Mouse (Mus musculus): ENCODE results near the gene Mical2. TPM values are rescaled to one million over a fixed set of nuclear protein-coding genes. Genes with fewer than 3 reads are reported as not detected.

The Mical2 gene
- total RNA-seq, 4 experiments from 2014 or later: 370 to 442 (median 419) TPM

DNA sequence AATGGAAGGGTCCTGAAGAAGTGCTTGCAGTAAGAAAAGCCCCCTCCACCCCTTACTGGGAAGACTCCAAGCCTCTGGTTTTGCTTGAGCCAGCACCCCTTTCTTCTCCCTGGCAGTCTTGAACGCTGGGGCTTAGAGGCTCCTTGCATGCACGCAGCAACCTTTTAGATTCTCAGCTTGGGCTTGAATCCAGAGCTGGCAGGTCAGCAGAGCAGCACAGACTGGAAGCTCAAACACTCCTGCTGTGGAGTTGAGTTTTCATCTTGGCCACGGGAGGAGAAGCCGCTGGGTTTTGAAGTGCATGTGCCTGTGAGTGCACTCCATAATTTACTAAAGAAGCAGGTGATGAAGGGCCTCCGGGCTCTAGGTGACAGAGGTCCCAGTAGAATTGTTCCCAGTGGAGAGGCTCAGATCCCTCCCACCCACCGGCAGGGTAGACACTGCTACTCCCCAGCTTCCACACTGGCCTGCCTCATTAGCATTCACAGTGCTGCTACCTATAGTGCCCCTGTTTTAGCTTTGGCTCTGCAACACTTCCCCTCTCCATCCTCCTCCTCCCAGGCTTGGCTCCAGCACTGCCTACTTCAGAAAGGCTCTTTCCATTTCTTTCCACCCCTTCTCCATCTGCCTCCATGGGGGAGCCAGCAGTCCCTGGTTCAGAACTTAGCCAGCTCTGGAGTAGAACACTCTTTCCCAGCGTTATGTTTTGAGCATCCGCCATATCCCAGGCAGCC, 15.7 kb downstream of the Mical2 start:
- peak in 1 of 2 experiments; percentile 84 for DNase-seq (ENCODE audit: low spot score in 2 of 2)

DNA sequence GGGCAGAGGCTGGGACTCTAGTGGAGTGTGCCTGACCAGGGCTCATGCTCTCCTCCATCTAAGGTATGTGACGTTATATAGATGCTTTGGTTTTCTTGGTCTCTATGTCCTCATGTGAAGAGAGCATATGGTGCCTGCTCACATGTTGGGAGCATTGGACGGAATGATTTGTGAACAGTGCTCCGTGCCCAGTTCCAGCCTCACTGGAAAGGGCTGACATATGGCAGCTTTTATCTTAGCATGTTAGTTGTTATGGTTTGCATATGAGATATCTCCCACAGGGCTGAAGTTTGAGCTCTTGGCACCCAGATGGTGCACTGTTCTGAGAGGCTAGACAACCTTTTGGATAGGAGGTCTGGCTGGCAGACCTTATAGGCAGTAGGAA, 16.3 kb downstream of the Mical2 start:
- DNase-seq (ENCODE audit: low spot score in 2 of 2): no peak

DNA sequence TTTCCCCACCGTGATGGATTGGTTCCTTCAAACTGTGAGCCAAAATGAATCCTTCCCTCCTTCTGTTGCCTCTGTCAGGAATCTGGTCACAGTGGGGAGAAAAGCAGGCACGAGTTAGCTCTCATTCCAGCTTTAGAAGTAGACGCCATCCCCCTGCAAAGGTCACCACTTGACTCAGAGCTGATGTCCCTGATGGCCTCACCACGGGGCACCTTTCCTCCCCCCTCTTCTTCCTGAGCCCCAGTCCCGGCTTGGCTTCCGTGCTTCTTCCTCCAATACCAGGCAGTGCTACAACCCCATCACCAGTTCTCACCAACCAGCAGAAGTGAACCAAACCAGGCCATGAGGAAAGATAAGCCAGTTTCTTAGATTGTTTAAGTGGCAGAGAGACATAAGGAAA, 16.9 kb downstream of the Mical2 start:
- no peak for DNase-seq (ENCODE audit: low spot score in 2 of 2)

DNA sequence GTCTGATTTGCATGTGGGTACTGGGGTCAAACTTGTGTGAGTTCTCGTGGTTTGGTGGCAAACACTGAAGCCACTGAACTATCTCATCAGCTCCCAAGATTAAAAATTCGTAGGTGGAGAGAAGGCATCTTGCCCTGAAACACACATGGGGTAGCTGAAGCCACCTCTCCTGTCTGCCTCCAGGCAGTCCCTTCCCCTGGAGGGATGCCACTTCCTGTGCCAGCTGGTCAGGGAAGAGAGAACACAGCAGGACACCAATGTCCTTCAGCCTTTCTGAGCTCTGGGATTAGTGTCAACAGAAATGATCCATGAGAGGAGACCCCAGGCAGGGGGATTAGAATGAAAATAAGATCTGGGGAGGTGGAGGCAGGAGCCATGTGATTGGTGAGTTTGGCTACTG, 18.4 kb downstream of the Mical2 start:
- DNase-seq (ENCODE audit: low spot score in 2 of 2): no peak

DNA sequence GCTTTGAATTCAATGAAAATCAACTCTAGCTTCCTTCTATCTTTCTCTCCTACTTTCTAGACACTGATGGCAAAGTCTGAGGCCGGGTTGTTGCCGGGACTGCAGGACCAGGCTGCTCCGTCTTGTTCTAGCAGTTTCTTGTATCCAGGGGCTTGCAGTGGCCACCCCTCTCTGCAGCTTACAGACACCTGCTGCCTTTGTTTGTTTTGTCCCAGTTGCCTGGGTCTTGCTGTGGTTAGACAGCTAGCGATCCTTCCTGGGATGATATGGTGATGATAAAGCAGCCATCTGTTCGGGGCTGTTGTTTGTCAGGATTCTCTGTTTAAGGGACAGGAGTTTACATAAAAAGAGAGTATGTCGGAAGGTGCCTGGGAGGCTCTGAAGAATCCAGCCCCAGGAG, 19.0 kb downstream of the Mical2 start:
- no peak for DNase-seq (ENCODE audit: low spot score in 2 of 2)

DNA sequence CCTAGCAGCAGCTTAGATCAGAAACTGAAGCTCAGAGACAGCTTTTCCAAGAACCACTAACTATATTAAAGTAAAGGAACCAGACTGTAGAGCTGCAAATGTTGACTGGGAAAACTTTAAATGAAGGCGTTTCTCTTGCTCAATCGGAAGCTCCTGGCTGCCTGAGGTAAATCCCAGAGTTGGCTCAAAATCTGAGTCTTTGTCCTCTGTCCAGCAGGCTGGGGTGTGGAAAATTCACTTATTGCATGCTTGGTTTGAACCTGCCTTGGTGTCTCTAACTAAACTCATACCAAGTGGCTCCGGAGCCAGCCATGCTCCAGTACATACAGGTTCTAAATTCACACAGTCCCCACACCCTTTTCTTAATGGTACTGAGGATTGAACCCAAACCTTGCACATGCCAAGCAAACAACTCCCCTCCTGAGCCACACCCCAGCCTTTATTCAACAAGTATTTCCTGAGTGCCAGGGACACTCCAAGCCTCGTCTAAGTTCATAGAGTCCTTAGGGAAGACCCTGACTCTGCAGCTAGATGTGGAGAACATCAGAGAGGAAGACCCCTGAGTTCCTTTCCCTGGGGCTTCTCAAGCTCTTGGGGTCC, 20.3 kb downstream of the Mical2 start:
- no peak for DNase-seq (ENCODE audit: low spot score in 2 of 2)

DNA sequence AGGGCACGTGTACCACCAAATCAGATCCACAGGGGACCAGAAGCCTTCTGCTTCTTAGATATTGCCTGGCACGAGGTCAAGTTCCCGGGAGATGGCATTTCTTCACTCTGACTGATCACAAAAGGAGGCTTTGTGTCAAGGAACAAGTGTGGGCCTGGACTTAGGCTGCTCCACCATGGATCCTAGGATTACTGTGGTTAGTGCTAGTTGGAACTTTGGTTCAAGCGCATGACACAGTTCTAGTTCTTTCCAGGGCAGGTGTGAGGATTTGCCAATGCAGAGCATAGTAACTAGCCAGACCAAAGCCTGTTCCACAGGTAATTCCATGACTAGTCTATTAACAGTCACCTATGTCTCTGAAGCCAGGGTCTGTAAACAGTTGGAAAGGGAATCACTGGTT, 20.8 kb downstream of the Mical2 start:
- DNase-seq (ENCODE audit: low spot score in 2 of 2): no peak

DNA sequence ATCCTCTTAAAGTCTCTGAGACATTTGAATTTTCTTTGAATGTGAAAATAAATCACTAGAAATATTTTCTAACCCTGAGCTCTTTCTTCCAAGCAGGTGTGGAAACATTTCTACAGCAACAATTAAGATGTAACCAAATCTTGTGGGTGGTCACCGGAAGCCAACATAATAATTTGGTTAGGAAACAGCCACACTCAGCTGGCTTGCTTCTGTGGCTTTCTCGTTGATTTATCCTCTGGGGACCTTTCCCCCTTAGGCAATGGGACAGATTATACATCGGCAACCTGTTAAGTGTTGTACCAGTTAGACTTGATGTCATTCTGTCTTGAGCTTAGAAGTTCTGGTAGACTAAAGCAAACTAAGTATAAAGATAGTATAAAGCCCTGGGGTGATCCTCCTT, 22.2 kb downstream of the Mical2 start:
- DNase-seq (ENCODE audit: low spot score in 2 of 2): no peak

DNA sequence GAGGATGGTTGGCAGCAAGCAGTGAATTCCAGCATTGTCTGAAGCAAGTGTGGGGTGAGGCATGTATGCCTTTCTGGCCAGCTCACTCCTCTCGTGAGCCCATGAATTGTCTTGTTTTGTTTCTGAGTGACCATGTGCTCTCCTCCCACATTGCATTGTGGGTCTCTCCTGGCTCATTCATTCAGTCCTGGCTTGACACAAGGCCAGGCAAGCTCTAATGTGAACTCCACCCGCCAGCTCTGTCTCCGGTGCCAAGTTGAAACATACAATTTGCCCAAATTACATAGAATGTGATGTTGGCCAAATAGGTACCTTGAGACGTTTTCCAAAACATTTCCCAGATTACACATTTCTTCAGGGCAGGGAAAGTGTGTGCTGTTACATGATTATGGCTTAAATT, 23.8 kb downstream of the Mical2 start:
- no peak for DNase-seq (ENCODE audit: low spot score in 2 of 2)

DNA sequence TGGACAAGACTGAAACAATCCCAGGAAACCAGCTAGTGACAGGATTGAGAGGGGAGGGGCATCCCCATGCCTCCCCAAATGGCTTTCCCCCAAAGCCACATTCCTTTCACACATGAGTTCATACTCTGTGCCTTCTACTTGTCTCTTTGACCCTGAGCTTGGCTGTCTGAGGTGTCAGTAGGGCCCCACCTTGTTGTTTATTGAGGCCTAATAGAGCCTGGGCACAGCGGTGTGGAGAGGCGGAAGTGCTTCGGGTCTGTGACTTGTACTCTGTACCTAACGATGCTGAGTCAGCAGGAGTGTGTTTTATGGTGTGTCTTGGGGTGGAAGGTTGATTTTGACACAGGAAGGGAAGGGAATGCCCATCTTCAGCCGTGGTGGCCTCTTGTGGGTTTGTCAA, 26.4 kb downstream of the Mical2 start:
- no peak for DNase-seq (ENCODE audit: low spot score in 2 of 2)

DNA sequence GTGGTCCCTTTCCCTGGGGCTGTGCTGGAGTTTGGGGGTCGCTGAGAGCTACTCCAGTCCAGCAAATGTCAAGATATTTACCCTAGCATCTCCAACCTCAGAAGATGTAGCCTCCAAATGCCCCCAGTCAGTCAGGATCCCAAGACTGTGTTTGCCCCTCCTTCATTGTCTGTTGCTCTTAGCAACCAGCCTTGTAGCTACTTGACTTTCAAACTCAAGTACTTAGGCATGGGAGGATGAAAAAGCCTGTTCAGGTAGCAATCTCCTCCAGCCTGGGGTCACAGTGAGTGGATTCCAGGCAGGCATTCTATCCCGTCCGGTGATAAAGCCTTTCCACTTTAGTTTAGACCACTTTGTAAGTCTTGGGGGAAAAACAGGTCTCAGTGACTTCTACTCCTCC, 28.6 kb downstream of the Mical2 start:
- DNase-seq (ENCODE audit: low spot score in 2 of 2): no peak

DNA sequence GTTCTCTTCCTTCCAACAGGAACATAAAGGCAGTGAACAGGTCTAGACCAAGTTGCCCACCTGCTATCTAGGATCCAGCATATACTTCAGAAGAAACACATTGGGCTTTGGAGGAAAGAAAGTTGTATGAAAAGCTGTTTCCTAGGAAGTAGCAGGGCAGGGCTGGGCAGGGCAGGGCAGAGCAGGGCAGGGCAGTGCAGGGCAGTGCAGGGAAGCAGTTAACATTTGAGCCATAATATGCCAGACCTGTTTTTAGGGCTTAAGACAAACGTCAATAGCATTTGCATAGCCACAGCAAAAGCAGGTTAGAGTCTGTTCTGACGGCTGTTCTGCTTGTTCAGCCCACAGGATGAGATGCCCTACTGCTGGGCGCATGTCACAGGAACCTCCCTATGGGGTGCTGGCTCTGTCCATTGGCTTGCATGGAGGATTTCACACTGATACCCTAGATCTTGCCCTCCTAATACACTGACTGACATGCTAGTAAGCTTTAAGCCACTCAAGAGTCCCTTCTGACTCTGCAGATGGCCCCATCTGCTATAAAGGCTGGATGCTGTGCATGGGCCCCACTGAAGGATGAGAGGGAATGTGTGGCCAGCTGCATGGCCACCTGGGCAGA, 29.7 kb downstream of the Mical2 start:
- no peak for DNase-seq (ENCODE audit: low spot score in 2 of 2)

DNA sequence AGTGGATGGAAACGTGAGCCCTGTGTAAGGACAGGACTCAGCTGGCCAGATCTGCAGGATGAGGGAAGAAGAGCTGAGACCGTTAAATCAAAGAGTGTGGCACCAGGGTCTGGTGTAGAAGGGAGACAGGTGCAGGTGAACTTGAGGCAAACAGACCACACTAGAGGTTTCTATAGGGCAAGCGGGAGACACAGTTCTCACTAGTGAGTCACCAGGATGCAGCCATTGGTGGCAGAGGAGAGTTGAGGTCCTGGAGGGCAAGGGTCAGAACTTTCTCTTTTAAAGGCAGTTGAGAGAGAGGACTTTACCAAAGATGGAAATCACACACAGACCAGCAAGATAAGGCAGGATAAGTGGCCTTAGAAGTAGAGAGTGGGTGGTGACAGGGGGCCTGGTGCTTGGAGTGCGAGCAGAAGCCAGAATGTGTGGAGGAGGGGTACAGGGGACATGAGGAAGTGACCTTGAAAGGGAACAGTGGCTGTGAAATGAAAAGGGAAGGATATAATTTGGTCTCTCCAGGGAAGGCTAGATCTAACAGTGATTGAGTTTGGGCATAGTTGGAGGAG, 32.8 kb downstream of the Mical2 start:
- DNase-seq (ENCODE audit: low spot score in 2 of 2): no peak

DNA sequence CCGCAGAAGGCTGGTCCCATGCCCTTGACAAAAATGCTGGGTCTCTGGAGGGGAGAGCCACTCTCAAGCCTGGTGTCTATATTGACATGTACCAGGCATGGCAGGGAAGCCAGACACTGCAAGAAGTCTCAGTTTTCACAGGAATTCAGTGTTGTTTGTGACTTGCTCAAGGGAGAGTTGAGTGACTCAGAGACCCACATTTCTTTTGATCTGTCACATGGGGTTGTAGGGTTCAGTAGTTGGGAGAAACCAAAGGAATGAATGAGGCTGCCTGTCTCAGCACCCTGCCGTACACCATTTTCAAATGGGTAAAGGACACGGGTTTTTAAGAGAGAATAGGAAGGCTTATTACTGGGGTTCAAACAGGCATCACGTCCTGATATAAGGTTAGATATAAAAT, 33.6 kb downstream of the Mical2 start:
- no peak for DNase-seq (ENCODE audit: low spot score in 2 of 2)

DNA sequence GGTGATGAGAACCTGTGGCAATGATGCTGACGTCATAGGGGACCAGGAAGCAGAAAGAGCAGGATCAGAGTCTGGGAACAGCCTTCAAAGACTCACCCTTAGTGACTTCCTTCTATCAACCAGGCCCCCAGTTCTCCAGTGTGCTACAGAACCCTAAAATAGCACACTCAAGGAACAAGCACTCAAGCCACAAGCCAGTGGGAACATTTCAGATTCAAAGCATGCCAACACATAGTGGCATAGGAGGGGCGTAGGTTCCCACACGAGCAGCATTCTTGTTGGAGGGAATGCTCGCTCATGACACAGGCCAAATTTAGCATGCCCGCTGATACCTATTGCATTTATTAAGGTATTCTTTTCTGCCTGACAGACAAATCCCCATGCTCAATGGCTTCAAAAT, 35.5 kb downstream of the Mical2 start:
- no peak for DNase-seq (ENCODE audit: low spot score in 2 of 2)

DNA sequence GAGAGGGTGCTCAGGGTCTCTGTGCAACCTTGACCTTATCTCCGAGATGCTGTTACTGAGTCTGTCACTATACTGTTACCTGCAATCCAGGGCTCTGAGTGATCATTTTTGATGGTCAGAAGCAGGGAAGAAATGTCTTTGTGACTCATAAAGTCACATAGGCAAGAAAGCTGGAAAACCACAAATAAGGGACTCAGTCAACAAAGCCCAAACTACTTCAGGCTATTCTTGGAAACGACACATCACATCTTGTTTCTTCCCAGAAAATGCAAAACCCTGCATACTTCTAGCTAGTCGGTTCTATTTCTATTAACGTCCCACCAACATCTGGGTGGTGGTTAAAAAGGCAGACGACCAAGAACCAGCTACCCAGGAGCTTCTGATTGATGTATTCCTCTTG, 41.6 kb downstream of the Mical2 start:
- DNase-seq (ENCODE audit: low spot score in 2 of 2): no peak

DNA sequence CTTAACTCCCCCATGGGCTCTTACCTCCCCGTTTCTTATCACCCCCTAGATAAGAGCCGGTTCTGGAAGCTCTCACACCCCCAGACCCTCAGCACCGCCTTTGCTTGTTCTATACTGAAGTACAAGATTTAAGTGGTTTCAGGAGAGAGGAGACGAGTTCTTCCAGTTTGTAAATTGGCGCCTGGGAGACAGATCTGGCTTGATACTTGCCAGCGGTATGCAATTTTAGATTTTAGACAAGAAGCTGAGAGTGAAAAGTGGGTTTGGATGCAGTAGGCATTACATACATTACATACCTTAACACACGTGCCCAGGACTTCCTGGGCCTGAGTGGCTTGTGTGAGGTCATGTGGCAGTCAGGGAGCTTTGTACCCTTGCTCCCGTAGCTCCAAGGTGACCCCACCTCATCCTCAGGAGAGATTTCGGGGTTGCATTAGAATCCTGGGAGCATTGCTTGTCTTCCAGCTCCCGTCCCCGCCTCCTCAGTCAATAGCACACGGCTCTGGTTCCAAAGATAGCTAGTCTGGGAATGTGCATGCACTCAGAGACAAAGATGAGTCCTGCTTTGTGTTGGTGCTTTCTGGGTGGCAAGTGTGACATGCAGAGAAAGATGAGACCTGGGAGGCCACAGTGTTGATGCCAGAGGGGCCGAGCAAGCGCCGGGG, 43.2 kb downstream of the Mical2 start:
- no peak for DNase-seq (ENCODE audit: low spot score in 2 of 2)

DNA sequence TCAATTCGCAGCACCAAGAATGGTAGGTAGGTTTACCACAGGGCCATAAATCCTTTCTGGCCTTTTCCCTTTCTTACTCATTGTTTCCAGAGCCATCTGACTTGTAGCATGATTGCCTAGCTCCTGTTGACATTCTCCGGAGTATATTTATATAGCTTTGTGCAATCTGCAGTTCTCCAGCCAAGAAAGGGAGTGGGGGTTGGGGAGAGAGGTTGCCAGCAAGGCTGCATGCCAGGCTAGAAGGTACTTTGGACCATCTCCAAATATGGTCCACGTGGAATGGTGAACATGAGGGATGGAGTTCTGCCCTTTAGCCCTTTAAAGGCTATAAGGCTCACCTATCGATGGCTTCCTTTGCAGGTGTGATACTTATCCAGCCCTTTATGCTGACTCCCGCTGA, 45.2 kb downstream of the Mical2 start:
- no peak for DNase-seq (ENCODE audit: low spot score in 2 of 2)

DNA sequence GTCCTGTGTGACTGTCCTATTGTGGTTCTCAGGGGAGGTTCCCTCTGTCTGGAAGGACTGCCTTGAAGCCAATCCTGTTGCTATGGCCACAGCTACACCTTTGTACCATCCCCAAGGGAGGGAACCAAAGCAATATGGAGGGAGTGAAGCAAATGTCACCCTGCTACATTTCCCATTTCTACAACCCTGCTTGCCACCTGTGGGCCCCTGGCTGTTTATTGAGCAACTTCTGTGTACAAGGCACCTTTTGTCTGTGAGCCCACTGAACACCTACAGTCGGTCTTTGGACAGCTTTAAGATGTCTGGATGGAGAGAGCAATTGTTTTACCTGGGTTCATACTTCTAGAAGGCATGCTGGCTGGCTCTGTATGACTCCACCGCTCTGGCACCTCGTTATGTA, 46.0 kb downstream of the Mical2 start:
- DNase-seq (ENCODE audit: low spot score in 2 of 2): no peak

DNA sequence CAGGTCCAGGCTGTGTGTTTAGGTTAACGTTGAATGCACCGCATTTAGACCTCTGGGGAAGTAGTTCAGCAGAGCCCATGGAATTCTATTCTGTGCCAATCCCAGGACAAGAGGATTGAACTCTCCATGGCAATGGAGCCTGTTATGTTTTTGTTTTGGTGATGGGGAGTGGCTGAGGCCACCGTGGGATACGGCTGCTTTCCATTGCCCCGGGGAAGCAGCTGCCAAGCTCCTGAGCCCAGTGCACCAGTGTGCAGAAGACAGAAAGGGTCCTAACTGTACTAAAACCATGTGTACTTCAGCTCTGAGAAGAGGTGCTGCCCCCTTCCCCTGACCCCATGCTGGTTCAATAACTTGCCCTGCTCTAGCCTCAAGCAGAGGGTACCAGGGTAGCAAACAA, 47.0 kb downstream of the Mical2 start:
- DNase-seq (ENCODE audit: low spot score in 2 of 2): no peak

DNA sequence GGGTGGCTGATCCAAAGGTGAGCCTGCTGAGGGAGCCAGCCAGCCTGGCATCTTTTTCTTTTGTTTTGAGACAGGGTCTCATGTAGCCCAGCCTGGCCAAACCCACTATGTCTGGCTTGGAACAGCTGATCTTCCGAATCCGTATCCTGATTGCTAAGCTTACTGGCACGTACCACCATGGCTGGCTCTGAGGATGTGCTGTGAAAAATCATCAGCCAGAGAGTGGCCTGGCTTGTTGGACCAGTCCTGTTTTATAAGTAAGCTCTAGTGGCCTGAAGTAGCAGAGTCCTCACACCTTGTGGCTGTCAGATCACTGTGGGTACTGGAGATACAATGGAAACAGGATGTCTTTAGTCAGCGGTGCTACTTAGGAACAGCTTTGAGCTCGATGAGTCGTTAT, 47.8 kb downstream of the Mical2 start:
- DNase-seq (ENCODE audit: low spot score in 2 of 2): no peak

DNA sequence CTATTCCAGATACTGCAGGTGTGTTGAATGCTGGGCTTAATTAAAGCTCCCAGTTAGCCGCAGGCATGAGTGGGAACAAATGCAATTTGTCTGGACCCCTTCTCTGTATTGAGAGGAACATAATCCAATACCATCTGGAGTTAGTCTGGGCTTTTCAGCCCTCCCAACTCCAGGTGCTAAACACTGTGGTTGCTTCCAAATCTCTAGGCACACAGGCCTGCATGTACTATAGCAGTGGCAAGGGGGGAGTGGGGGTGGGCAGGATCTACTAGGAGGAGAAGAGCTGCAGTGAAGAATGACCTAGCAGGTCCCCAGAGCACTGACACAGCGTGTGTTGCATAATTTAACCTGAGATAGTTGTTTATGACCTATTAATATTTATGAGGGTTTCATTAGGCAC, 49.0 kb downstream of the Mical2 start:
- DNase-seq (ENCODE audit: low spot score in 2 of 2): no peak
